Mouse (Mus musculus): Measurements from ENCODE around the gene U2af1l4. TPM values are rescaled to one million over a fixed set of nuclear protein-coding genes. Genes with fewer than 3 reads are reported as not detected.

U2af1l4 gene
- polyA plus RNA-seq, 1 experiment = 59.1 TPM

DNA sequence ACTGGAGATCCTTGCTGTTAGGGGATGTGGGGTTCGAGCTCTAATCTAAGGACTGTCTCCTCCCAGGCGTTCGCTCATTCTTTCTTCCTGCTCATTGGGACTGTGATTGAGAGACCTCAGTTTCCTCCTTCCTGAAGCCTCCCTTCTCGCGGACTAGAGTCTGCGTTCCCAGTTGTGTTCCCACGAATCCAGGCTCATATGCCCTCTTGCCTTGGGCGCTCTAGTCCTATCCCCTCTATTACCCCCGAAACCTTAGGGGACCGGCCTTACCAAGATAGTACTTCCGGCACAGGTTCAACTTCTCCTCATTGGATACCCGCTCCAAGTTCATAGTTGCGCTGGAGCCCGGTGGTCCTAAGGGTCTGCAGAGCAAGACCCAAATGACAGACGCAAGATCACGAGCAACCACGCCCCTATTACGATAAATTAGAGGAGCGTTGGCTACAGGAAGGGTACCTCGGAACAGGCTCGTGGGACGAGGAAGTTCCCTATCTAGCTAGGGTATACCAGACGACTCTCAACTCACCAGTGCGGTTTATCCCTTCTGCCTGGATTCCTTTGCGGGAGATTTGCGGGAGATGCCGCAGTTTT is 480 bp upstream of the U2af1l4 start:
- H3K4me3 ChIP-seq (ENCODE audit: insufficient read depth, low read depth, low read length) = peak overlapping the region; percentile 63
- H3K27ac ChIP-seq (replicated peaks; ENCODE audit: low read depth, low read length) = peak overlapping the region; percentile 60
- 0 out of 2 replicates have a peak, but pooled peaks cover 7% of the 10 kb centered on the region for H3K4me1 ChIP-seq (ENCODE audit: control insufficient read depth, insufficient read depth, insufficient read length, low read length)

- peak overlapping the region; percentile 84 for H3K4me3 ChIP-seq (ENCODE audit: insufficient read depth, low read depth, low read length)
- H3K27ac ChIP-seq (replicated peaks; ENCODE audit: low read depth, low read length) = peak overlapping the region; percentile 87; the same call in 1 of the 2 replicates
- H3K4me1 ChIP-seq (ENCODE audit: control insufficient read depth, insufficient read depth, insufficient read length, low read length) = 0 out of 2 replicates have a peak, but pooled peaks cover 4% of the 10 kb centered on the region
Observed at GRCm38 (mm10) chr7:30563906-30564280, 792 bp downstream of the U2af1l4 start.

DNA sequence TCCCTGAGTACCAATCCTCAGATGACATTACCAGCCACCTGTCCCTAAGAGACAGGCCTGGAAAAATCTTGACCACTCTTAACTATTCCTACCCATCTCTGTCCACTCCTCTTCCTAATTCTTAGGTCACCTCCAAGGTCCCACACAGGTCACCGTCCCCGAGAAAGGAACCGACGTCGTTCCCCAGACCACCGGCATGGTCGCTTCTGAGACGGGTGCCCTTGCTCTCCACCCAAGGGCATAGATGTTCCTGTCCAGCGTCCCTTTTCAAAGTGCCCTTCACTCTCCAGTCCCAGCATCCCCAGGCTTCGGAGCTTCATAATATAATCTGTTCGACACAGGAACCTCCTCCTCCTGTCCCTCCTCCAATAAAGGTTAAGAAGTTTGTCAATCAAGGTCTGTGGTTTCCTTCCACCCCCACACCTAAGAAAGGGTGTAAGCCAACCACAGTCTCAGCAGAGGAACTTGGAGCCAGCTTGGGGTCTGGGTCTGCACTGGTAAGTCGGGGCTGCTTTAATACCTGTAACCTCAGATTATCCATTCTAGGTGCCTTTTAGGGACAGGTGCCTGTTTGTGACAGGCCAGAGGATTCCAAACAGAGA is 2.0 kb downstream of the U2af1l4 start, which contains the start of gene Igflr1:
Gene Igflr1 (plus strand): TSS at position 458 of the 602 bp plus-strand sequence.
- Histone ChIP-seq H3K4me3 (ENCODE audit: insufficient read depth, low read depth, low read length) (no peak within 1 kb of the TSS), H3K4me1 (ENCODE audit: control insufficient read depth, insufficient read depth, insufficient read length, low read length) (0 out of 2 replicates have a peak, but pooled peaks cover 4% of the 10 kb centered on the region), H3K27ac (replicated peaks; ENCODE audit: low read depth, low read length) (no peak within 1 kb of the TSS)

- Histone ChIP-seq H3K4me3 (ENCODE audit: insufficient read depth, low read depth, low read length) (no peak overlapping the region), H3K4me1 (ENCODE audit: control insufficient read depth, insufficient read depth, insufficient read length, low read length) (0 out of 2 replicates have a peak, but pooled peaks cover 4% of the 10 kb centered on the region), H3K27ac (replicated peaks; ENCODE audit: low read depth, low read length) (no peak overlapping the region)
Observed at GRCm38 (mm10) chr7:30566033-30566432, 2.9 kb downstream of the U2af1l4 start.

DNA sequence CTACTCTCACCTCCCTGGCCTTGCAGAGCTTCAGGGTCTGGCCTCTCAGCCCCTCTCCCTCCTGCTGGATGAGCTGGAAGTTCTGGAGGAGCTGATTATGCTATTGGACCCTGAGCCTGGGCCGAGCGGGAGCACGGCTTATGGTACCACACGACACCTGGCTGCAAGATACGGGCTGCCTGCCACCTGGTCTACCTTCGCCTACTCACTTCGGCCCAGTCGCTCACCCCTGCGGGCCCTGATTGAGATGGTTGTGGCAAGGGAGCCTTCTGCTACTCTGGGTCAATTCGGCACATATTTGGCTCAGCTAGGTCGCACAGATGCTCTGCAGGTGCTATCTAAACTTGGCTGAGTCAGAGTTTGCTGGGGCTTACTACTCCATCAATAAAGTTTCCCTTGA is 4.5 kb downstream of the U2af1l4 start:
- H3K4me3 ChIP-seq (ENCODE audit: insufficient read depth, low read depth, low read length) = no peak overlapping the region
- no peak overlapping the region for H3K27ac ChIP-seq (replicated peaks; ENCODE audit: low read depth, low read length)
- 0 out of 2 replicates have a peak, but pooled peaks cover 4% of the 10 kb centered on the region for H3K4me1 ChIP-seq (ENCODE audit: control insufficient read depth, insufficient read depth, insufficient read length, low read length)

DNA sequence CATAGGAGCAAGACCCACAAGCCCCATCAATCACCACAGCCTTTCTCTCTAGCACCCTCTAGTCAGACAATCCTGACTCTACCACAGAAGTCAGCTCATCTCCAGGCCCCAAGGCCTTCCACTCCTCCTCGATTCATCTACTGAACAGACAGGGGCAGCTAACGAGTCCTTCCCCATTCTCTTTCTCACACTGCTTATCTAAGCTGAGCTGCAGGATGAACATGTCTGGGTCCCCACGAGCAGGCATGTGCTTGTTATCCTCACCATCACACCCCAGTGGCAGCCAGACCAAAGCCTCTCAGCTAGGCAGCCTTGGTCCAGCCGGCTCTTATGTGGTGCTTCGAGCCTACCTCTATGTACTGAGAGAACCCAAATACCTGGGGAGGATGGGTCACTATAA is 9.3 kb downstream of the U2af1l4 start:
- Histone ChIP-seq H3K4me3 (ENCODE audit: insufficient read depth, low read depth, low read length) (no peak overlapping the region), H3K27ac (replicated peaks; ENCODE audit: low read depth, low read length) (no peak overlapping the region), H3K4me1 (ENCODE audit: control insufficient read depth, insufficient read depth, insufficient read length, low read length) (no peaks in the 10 kb centered on the region)

GRCm38 (mm10) chr7:30572969-30573368 is 9.9 kb downstream of the U2af1l4 start:
- H3K27ac ChIP-seq (replicated peaks; ENCODE audit: low read depth, low read length) = no peak overlapping the region
- no peak overlapping the region for H3K4me3 ChIP-seq (ENCODE audit: insufficient read depth, low read depth, low read length)
- H3K4me1 ChIP-seq (ENCODE audit: control insufficient read depth, insufficient read depth, insufficient read length, low read length) = no peaks in the 10 kb centered on the region

- Histone ChIP-seq H3K4me1 (ENCODE audit: control insufficient read depth, insufficient read depth, insufficient read length, low read length) (no peaks in the 10 kb centered on the region), H3K4me3 (ENCODE audit: insufficient read depth, low read depth, low read length) (no peak overlapping the region), H3K27ac (replicated peaks; ENCODE audit: low read depth, low read length) (no peak overlapping the region)
Observed at GRCm38 (mm10) chr7:30579950-30580349, 16.8 kb downstream of the U2af1l4 start.

DNA sequence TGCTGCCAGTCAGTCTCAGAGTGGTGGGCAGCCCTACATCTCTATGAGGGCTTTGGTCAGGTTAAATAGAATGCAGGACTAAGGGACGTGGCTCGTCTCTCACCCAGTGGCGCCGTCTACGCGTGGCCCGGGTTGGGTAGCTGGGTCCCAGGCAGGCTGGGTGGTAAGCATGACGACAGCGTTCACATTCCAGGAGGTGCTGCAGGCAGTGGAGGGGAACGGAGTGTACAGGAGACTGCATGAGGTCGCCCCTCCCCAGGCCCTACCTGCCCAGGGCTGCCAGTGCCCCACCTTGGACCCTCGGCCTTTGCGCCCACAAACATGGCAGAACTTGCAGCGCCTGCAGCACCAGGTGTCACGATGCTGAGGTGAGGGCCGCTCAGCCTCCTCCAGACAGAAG is 18.4 kb downstream of the U2af1l4 start:
- Histone ChIP-seq H3K4me1 (ENCODE audit: control insufficient read depth, insufficient read depth, insufficient read length, low read length) (no peaks in the 10 kb centered on the region), H3K27ac (replicated peaks; ENCODE audit: low read depth, low read length) (no peak overlapping the region), H3K4me3 (ENCODE audit: insufficient read depth, low read depth, low read length) (no peak overlapping the region)

DNA sequence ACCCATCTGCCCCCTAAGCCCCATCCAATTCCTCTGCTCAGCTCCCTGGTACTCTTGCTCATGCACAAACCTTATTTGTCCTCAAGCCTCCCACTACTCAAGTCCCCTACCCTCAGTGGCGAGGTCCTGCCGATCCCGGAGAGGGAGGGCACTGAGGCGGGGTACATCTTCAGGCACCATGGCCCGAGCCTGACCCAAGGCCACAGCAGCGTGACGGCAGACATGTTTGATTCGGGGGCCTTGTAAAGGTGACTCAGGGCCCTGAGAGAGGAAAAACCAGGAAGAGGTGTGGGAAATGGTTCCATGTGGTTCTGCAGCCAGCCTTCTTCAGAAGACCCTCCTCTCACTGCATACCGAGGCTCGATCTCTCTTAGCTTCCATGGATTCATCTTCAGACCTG is 21.2 kb downstream of the U2af1l4 start:
- peaks cover 2% of the 10 kb centered on the region; the same call in 1 of the 2 replicates for H3K4me1 ChIP-seq (ENCODE audit: control insufficient read depth, insufficient read depth, insufficient read length, low read length)
- no peak overlapping the region for H3K27ac ChIP-seq (replicated peaks; ENCODE audit: low read depth, low read length)

DNA sequence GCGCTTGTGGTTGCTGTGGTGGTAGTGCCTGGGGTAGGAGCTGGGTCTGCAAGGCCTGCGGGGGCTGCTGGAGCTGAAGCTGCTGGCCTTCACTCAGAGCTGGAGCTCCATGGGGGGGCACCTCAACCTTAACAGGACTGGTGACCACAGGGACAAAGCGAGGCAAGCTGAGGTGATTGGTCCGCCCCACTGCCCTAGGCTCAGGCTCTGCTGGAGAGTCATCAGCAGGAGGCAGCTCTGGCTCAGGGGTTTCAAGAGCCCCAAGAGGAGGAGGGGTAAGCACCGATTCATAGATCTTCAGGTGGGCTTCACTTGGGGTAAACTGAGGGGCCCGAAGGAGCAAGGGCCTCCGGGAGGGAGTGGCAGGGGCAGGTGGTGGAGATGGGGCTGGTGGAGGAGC is 22.1 kb downstream of the U2af1l4 start:
- peaks cover 2% of the 10 kb centered on the region for H3K4me1 ChIP-seq (ENCODE audit: control insufficient read depth, insufficient read depth, insufficient read length, low read length)
- no peak overlapping the region for H3K27ac ChIP-seq (replicated peaks; ENCODE audit: low read depth, low read length)

More for the DNA sequence above, 21.2 kb downstream of the U2af1l4 start:
- H3K4me3 ChIP-seq (ENCODE audit: insufficient read depth, low read depth, low read length) = no peak overlapping the region

DNA sequence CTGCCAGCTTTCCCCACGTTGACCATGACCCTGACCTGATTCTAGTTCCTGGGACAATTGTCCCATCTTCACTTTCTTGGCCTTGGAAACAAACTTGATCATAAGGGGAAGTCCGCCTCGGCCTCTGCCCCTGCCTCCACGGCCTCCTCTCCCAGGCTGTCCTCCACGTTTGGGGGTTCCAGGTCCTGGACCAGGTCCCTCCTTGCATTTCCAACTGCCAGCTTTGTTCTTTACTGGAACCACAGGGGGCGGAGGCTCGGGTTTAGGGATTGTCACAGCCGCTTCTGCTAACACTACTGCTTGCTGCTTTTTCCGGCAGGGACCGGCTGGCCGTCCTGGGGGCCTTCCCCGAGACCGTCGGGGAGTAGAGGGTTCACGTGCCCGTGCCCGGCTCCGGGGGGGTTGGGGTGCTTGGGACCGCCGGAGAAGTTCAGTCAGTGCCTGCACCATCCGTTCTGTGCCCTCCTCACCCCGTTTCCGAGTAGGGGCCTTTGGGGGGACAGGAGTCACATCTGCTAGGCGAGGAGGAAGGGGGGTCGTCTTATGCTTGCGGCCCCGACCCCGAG is 23.4 kb downstream of the U2af1l4 start:
- H3K4me3 ChIP-seq (ENCODE audit: insufficient read depth, low read depth, low read length) = peak overlapping the region; percentile 99; the same call in 1 of the 2 replicates
- no peak overlapping the region for H3K27ac ChIP-seq (replicated peaks; ENCODE audit: low read depth, low read length)
- peaks cover 2% of the 10 kb centered on the region for H3K4me1 ChIP-seq (ENCODE audit: control insufficient read depth, insufficient read depth, insufficient read length, low read length)

More for the DNA sequence above, 22.1 kb downstream of the U2af1l4 start:
- no peak overlapping the region for H3K4me3 ChIP-seq (ENCODE audit: insufficient read depth, low read depth, low read length)

DNA sequence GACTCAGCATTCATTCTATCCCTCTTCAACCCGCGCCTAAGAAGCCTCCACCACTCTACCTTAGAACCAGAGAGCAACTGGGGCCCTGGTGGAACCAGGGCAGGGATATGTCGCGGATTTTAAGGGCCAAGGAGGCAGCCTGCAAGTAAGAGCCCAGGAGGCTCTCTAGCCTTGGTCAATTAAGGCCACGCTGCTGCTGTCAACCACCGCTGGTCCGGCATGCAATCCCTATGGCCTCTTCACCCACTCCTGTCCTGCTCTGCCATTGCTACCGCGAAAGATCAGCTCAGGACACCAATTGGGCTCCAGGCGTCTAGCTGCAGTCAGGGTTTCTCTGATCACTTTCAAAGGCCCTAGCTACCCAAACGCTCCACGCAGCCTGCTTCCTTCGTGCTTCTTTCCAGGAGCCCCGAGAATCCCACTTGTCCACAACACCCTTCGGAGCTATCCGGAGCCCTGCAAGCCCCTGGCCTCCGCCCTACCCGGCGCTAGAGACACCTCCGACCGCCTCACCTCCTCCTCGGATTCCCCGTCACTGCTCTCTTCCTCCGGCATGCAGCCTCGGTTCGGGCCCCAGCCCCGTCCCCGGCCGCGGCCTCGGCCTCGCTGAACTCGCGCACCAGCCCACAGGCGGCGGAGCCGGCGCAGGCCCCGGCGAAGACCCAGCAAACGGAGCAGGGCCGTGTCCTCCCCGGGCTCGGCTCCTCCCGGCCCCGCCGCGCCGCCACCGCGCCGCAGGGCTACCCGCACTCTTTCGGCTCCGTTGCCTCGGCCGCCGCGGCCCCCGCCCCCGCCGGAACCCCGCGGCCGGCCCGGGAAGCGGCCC is 25.0 kb downstream of the U2af1l4 start:
- Histone ChIP-seq H3K4me3 (ENCODE audit: insufficient read depth, low read depth, low read length) (peak overlapping the region; percentile 99), H3K4me1 (ENCODE audit: control insufficient read depth, insufficient read depth, insufficient read length, low read length) (peaks cover 2% of the 10 kb centered on the region), H3K27ac (replicated peaks; ENCODE audit: low read depth, low read length) (peak overlapping the region; percentile 81)

GRCm38 (mm10) chr7:30588676-30589434 is 25.8 kb downstream of the U2af1l4 start, which contains the start of gene Kmt2b:
Gene Kmt2b (minus strand): TSS chr7:30588726.
- Histone ChIP-seq H3K27ac (replicated peaks; ENCODE audit: low read depth, low read length) (peak within 1 kb of the TSS; percentile 81), H3K4me3 (ENCODE audit: insufficient read depth, low read depth, low read length) (peak within 1 kb of the TSS; percentile 99), H3K4me1 (ENCODE audit: control insufficient read depth, insufficient read depth, insufficient read length, low read length) (peaks cover 2% of the 10 kb centered on the region)

Data from brown adipose tissue, adult 24 weeks (tissue).